ENCODE assay signal across 8 mouse cellular contexts in the genomic region with DNA sequence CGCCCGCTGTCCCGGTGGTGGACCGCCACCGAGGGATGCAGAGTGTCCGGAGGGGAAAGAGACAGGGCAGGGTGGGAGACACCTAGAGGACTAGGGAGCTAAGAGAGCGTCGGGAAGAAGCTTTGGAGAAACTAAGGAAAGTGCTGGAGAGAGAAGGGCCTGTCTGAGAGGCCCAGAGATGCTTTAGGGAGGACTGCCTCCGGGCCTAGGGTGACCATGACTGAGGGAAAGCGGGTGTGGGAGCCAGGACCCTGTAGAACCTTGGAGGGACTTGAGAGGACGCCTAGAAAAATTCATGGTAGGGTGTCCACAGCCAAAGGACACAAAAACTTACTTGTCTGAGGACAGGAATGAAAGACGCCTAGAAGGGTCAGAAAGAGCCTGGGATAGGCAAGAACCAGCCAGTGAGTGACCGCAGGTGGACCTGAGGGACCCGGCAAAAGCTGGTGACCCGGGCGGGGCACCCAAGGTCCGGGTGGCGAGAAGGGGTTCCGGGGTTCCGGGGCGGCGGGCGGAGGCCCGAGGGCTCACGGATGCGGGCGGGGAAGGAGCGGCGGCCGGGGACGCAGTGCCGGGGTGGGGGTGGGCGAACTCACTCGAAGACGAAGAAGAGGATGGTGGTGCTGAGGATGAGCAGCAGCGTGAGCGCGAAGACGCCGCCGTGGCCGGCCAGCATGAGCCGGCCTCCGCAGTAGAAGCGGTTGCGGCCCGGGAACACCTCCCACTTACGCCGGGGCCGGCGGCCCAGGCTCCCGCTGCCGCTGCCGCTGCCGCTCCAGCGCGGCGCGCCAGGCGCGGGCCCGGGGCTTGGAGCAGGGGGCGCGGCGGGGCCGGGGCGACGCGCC. TPM values are rescaled to one million over a fixed set of nuclear protein-coding genes. Genes with fewer than 3 reads are reported as not detected.
DNase-seq lines count a peak whose midpoint lies in the region; ATAC-seq and TF ChIP-seq lines count a peak whose summit lies in the region.

No protein-coding gene starts in this region.

- DNase-seq in cerebellum, adult 11 months: peak; percentile 44
- DNase-seq in cerebellum, postnatal 4 days (ENCODE audit: low spot score in 2 of 2): no peak
- DNase-seq in spleen, adult 2 months (ENCODE audit: low read depth in 1 of 2, low spot score in 2 of 2): peak in 1 of 2 experiments; percentile 44
- DNase-seq in spleen, adult 12 weeks (ENCODE audit: low spot score): no peak
- peak; percentile 72 for DNase-seq in thymus, postnatal 25 days

- H3K36me3 ChIP-seq in spleen, adult 2 months (ENCODE audit: control insufficient read depth, insufficient read depth, low read length): no peaks in the 10 kb centered on the region
- no peaks in the 10 kb centered on the region for H3K36me3 ChIP-seq in erythroblast, embryonic 14.5 days (ENCODE audit: control insufficient read depth)
- H3K36me3 ChIP-seq in macrophage (ENCODE audit: inconsistent target): no peaks in the 10 kb centered on the region

- H3K27me3 ChIP-seq in spleen, adult 2 months (ENCODE audit: control insufficient read depth, insufficient read depth, low read length): no peaks in the 10 kb centered on the region
- H3K27me3 ChIP-seq in erythroblast, embryonic 14.5 days (ENCODE audit: control insufficient read depth): peaks cover 9% of the 10 kb centered on the region

- TF ChIP-seq CTCF in spleen, adult 2 months (IDR thresholded peaks at IDR 0.05; ENCODE audit: extremely low read depth, insufficient read depth, insufficient read length, insufficient replicate concordance): no peak

- H3K4me1 ChIP-seq in spleen, adult 2 months (ENCODE audit: control insufficient read depth, insufficient read depth, insufficient read length): peaks cover 29% of the 10 kb centered on the region; the same call in 1 of the 2 replicates
- peaks cover 24% of the 10 kb centered on the region for H3K4me1 ChIP-seq in erythroblast, embryonic 14.5 days (ENCODE audit: control insufficient read depth)

- H3K4me3 ChIP-seq in spleen, adult 2 months (ENCODE audit: extremely low read depth, insufficient read depth, insufficient read length): peak overlapping the region; percentile 91
- H3K4me3 ChIP-seq in erythroblast, embryonic 14.5 days (replicated peaks): peak overlapping the region; percentile 67
- peak overlapping the region; percentile 56 for H3K4me3 ChIP-seq in macrophage (ENCODE audit: inconsistent target)

- no peak for TF ChIP-seq POLR2A in spleen, adult 2 months (IDR thresholded peaks at IDR 0.05; ENCODE audit: low read depth, low read length)

- WGBS in spleen, adult 2 months: 2% methylated on average over 49 of the region's 69 CpGs
- whole genome bisulfite sequencing in macrophage (ENCODE audit: missing documents): 1% methylated on average over 67 of the region's 69 CpGs

- peaks cover 50% of the 10 kb centered on the region for H3K79me2 ChIP-seq in macrophage (ENCODE audit: inconsistent target)

- no peaks in the 10 kb centered on the region for H3K9me3 ChIP-seq in erythroblast, embryonic 14.5 days (ENCODE audit: control insufficient read depth, low read length)

- H3K27ac ChIP-seq in spleen, adult 2 months (ENCODE audit: insufficient read depth, low read length): peak overlapping the region; percentile 92
- peak overlapping the region; percentile 25; the same call in 1 of the 2 replicates for H3K27ac ChIP-seq in macrophage

- peak; percentile 23 for ATAC-seq in inflammation-experienced regulatory T-cells, adult 6 months

RNA-seq across cellular contexts. Expression of a gene that starts 17.2 kb away (rescaled TPM):
- 133 and 134 TPM in 2 replicates for polyA plus RNA-seq in spleen, adult 2 months (2012; rRNA removed)
- polyA plus RNA-seq in erythroblast, embryonic 14.5 days (2012): 0.25 and 0.43 TPM in 2 replicates
- 10 to 100 TPM; 22.8 to 25.9 (median 23.1) TPM for polyA plus RNA-seq in inflammation-experienced regulatory T-cells, adult 6 months (2017; shearing (Covaris generic))
- 100 to 1,000 TPM in 6 of 26 experiments, 10 to 100 TPM in 20; 33.1 to 176 (median 55.0) TPM for total RNA-seq in macrophage (2018; cell fraction: chromatin; rRNA removed)
- 10 to 100 TPM; 12.1 to 36.4 (median 19.1) TPM for total RNA-seq in macrophage (2018; cell fraction: cytosol; rRNA removed)
- 100 to 1,000 TPM in 3 of 26 experiments, 10 to 100 TPM in 23; 29.4 to 155 (median 46.0) TPM for total RNA-seq in macrophage (2018; cell fraction: nucleus; rRNA removed)
- polyA plus RNA-seq in macrophage (2018): 15.6 to 22.3 TPM (median 19.4 TPM) in 3 replicates

RNA-seq across cellular contexts. Expression of a gene that starts 30.7 kb away (rescaled TPM):
- polyA plus RNA-seq in spleen, adult 2 months (2012; rRNA removed): 15.5 and 26.1 TPM in 2 replicates
- 0.06 and 0.22 TPM in 2 replicates for polyA plus RNA-seq in erythroblast, embryonic 14.5 days (2012)
- polyA plus RNA-seq in inflammation-experienced regulatory T-cells, adult 6 months (2017; shearing (Covaris generic)): 10 to 100 TPM; 10.9 to 18.2 (median 12.9) TPM
- 10 to 100 TPM in 11 of 26 experiments, 1 to 10 TPM in 15; 5.2 to 18.2 (median 9.0) TPM for total RNA-seq in macrophage (2018; cell fraction: chromatin; rRNA removed)
- total RNA-seq in macrophage (2018; cell fraction: cytosol; rRNA removed): 1 to 10 TPM; 2.3 to 6.2 (median 4.7) TPM
- total RNA-seq in macrophage (2018; cell fraction: nucleus; rRNA removed): 10 to 100 TPM in 10 of 26 experiments, 1 to 10 TPM in 16; 6.7 to 14.4 (median 9.6) TPM
- polyA plus RNA-seq in macrophage (2018): 2.4 to 3.6 TPM (median 3.0 TPM) in 3 replicates

RNA-seq across cellular contexts. Expression of a gene that starts 39.7 kb away (rescaled TPM):
- 14.5 and 16.0 TPM in 2 replicates for polyA plus RNA-seq in spleen, adult 2 months (2012; rRNA removed)
- polyA plus RNA-seq in erythroblast, embryonic 14.5 days (2012): 1.6 and 2.0 TPM in 2 replicates
- 10 to 100 TPM; 10.3 to 13.8 (median 11.3) TPM for polyA plus RNA-seq in inflammation-experienced regulatory T-cells, adult 6 months (2017; shearing (Covaris generic))
- 10 to 100 TPM; 11.7 to 99.4 (median 23.3) TPM for total RNA-seq in macrophage (2018; cell fraction: chromatin; rRNA removed)
- 10 to 100 TPM in 21 of 26 experiments, 1 to 10 TPM in 5; 7.2 to 20.6 (median 13.0) TPM for total RNA-seq in macrophage (2018; cell fraction: cytosol; rRNA removed)
- total RNA-seq in macrophage (2018; cell fraction: nucleus; rRNA removed): 10 to 100 TPM; 16.8 to 80.0 (median 28.9) TPM
- 3.4 to 11.0 TPM (median 7.7 TPM) in 3 replicates for polyA plus RNA-seq in macrophage (2018)

RNA-seq across cellular contexts. Expression of a gene that starts 48.5 kb away (rescaled TPM):
- polyA plus RNA-seq in spleen, adult 2 months (2012; rRNA removed): 36.1 and 55.9 TPM in 2 replicates
- polyA plus RNA-seq in erythroblast, embryonic 14.5 days (2012): 4.0 and 4.2 TPM in 2 replicates
- 1 to 10 TPM; 6.1 to 6.7 (median 6.4) TPM for polyA plus RNA-seq in inflammation-experienced regulatory T-cells, adult 6 months (2017; shearing (Covaris generic))
- total RNA-seq in macrophage (2018; cell fraction: chromatin; rRNA removed): 10 to 100 TPM in 25 of 26 experiments, 1 to 10 TPM in 1; 9.3 to 25.8 (median 14.9) TPM
- total RNA-seq in macrophage (2018; cell fraction: cytosol; rRNA removed): 10 to 100 TPM in 22 of 26 experiments, 1 to 10 TPM in 4; 8.6 to 15.0 (median 11.9) TPM
- total RNA-seq in macrophage (2018; cell fraction: nucleus; rRNA removed): 10 to 100 TPM in 24 of 26 experiments, 1 to 10 TPM in 2; 7.7 to 23.5 (median 16.5) TPM
- 5.4 to 14.2 TPM (median 12.1 TPM) in 3 replicates for polyA plus RNA-seq in macrophage (2018)

RNA-seq across cellular contexts. Expression of a gene that starts 58.2 kb away (rescaled TPM):
- polyA plus RNA-seq in spleen, adult 2 months (2012; rRNA removed): 3.7 and 6.0 TPM in 2 replicates
- polyA plus RNA-seq in erythroblast, embryonic 14.5 days (2012): 1.2 and 1.6 TPM in 2 replicates
- 1 to 10 TPM in 2 of 3 experiments, under 1 TPM in 1; 0.94 to 1.6 (median 1.1) TPM for polyA plus RNA-seq in inflammation-experienced regulatory T-cells, adult 6 months (2017; shearing (Covaris generic))
- 100 to 1,000 TPM in 3 of 26 experiments, 10 to 100 TPM in 23; 52.3 to 159 (median 67.1) TPM for total RNA-seq in macrophage (2018; cell fraction: chromatin; rRNA removed)
- total RNA-seq in macrophage (2018; cell fraction: cytosol; rRNA removed): 10 to 100 TPM; 13.2 to 23.2 (median 17.6) TPM
- total RNA-seq in macrophage (2018; cell fraction: nucleus; rRNA removed): 10 to 100 TPM; 22.0 to 60.1 (median 38.5) TPM
- polyA plus RNA-seq in macrophage (2018): 13.9 to 16.6 TPM (median 14.8 TPM) in 3 replicates

Comparison
In these comparisons a context has a peak if more than half of its experiments do, and no peak if none do; other contexts are left out.
1. DNase-seq: peak in cerebellum, adult 11 months (single experiment) and thymus, postnatal 25 days (single experiment); none in cerebellum, postnatal 4 days (0 of 2) and spleen, adult 12 weeks (single experiment).
2. RNA of a gene that starts 17.2 kb away (polyA plus RNA-seq): 133 to 134 TPM in spleen, adult 2 months, 22.8 to 25.9 TPM in inflammation-experienced regulatory T-cells, adult 6 months and 15.6 to 22.3 TPM in macrophage; 0.25 to 0.43 TPM in erythroblast, embryonic 14.5 days; every median in the first group is over 10 times any median in the second.
3. Peak in every context shown above with its lines, with median percentiles within 50 percentile points of each other: H3K4me3 ChIP-seq.